Mouse (Mus musculus): ENCODE measurements around the gene Gm6793.
A peak's percentile ranks its signal among the peaks of the same experiment; 100 is the strongest.

Gene Gm6793

DNA sequence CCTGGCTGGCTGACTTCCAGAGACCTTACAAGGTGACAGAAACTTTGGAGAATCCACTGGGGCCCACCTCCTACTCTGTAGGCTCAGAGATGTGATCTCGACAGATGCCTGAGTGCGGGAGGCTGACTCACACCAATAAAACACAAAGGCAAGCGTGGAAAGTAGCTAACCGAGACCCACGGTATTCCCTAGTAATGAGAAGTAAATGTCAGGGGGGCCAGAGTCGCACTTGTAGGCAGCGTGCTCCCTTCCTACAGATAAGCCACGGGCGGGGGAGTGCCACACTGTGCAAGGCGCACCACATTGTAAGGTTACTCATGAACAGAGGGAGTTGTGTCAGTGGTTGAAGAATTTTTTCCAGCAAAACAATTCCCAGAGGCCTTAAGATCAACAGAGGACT, 30.3 kb downstream of the Gm6793 start:
- DNase-seq (ENCODE audit: low spot score in 2 of 2), result peak in 1 of 2 experiments; percentile 33

GRCm38 (mm10) chr8:111982116-111982515, 32.7 kb downstream of the Gm6793 start:
- DNase-seq (ENCODE audit: low spot score in 2 of 2), result no peak

GRCm38 (mm10) chr8:111978147-111978546, 36.7 kb downstream of the Gm6793 start:
- DNase-seq (ENCODE audit: low spot score in 2 of 2), result no peak

DNA sequence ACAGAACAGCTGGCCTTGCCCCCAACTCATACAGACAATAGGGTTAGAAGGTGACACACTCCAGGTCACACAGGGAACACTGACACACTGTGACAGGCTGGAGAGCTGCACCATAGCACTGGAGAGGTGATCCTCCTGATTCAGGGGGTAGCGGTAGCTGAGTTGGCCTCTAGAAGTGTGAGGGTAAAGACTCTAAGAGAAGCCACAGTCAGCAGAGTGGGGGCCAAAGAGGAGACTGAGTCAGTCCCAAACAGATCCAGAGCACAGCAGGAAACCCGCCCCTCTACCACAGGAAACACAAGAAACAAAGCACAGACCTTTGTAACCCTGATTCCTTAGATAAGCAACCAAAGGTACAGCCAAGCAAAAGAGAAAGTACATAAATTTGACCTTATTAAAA, 38.5 kb downstream of the Gm6793 start:
- DNase-seq (ENCODE audit: low spot score in 2 of 2), result no peak

DNA sequence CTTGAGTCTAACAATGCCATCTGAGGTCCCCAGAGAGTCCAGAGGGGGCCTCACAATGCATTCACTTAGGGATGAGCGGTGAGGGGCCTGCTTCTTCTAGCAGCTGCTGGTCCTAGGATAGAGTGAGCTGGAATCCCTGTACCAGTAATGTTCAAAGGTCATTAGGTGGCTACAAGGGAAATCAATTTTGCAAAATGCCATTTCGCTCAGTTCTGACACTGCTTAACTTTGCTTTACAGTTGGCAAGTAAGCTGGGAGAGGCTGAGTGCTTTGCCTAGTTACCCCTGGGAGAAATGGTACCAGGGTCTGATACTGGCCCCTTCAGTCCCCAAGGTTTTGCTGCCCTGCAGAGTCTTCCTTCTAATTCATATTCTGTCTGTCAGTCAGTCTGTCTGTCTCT, 39.1 kb downstream of the Gm6793 start:
- no peak for DNase-seq (ENCODE audit: low spot score in 2 of 2)

GRCm38 (mm10) chr8:111974138-111974537, 40.7 kb downstream of the Gm6793 start:
- no peak for DNase-seq (ENCODE audit: low spot score in 2 of 2)

- no peak for DNase-seq (ENCODE audit: low spot score in 2 of 2)
Measured at GRCm38 (mm10) chr8:111968991-111969390, 45.8 kb downstream of the Gm6793 start.

DNA sequence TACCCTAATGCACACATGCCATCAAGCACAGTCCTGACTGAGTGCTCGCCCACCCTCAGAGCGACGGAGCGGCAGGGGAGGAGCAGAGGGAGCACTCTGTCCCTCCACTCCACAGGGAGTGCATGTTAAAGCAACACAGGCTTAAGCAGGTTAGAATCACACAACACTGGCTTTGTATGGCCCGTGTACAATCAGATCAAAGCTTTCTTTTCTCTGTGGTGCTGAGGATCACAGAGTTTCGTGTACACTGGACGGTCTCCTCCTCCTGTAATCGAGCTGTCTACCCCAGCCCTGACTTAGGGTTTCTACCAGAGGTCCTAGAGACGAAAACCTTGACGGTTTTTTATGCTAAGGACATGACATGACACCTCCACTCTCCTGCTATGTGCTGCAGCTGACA, 46.3 kb downstream of the Gm6793 start:
- DNase-seq (ENCODE audit: low spot score in 2 of 2), result no peak

GRCm38 (mm10) chr8:111967246-111967870, 47.5 kb downstream of the Gm6793 start:
- DNase-seq (ENCODE audit: low spot score in 2 of 2), result no peak

- no peak for DNase-seq (ENCODE audit: low spot score in 2 of 2)
Measured at GRCm38 (mm10) chr8:111964849-111965561, 49.8 kb downstream of the Gm6793 start.

DNA sequence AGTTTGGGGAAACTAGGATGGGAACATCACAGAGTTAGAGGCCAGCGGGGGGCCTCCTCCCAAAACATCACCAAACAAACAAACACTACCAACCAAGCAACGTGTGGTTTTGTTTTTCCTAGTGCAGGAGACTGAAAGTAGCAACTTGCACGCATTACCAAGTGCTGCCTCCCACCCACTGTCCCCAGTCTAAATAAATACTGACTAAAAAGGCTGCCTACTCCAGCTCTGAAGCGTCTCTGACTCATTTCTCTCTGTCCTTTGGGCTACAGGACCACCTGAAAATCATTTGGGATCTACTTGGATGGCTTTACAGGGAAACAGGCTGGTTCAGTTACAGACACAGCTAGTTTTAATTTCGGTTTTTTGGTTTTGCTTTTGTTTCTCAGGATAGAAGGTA, 50.5 kb downstream of the Gm6793 start:
- no peak for DNase-seq (ENCODE audit: low spot score in 2 of 2)

GRCm38 (mm10) chr8:111963546-111963945, 51.3 kb downstream of the Gm6793 start:
- no peak for DNase-seq (ENCODE audit: low spot score in 2 of 2)

Data from right cerebral cortex, postnatal 36 days (tissue).